Mouse (Mus musculus): ENCODE data around the gene Eef1b2. TPM values are rescaled to one million over a fixed set of nuclear protein-coding genes. Genes with fewer than 3 reads are reported as not detected.

Gene Eef1b2
- total and polyA plus RNA-seq, 3 experiments, result 1,302 to 1,881 (median 1,842) TPM

DNA sequence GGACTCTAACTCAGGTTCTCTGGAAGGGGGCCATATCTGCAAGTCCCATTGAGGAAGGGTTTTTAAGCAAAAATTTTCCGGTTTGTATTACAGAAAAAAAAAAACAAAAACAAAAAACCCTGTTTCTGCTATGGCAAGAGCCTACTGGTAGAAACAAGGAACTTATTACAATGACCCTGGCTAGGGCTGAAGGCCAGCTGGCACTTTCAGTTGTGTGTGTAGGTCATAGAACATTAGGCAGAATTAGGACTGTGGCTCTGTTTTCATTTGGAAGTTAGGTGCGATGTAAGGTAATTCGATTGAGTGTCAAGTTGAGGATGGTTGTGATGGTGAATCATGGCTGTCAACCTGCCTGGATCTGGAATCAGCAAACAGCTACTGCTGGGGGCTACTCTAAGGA lies 11.9 kb downstream of the Eef1b2 start:
- Histone ChIP-seq H3K27ac (ENCODE audit: insufficient read depth, low read depth) (no peak overlapping the region), H3K4me3 (replicated peaks in 1 of 3; ENCODE audit: low read depth in 2 of 3, low read length in 2 of 3, poor library complexity in 1 of 3) (no peak overlapping the region), H3K4me1 (ENCODE audit: control insufficient read depth in 1 of 2, insufficient read depth in 2 of 2) (no peaks in the 10 kb centered on the region), H3K9me3 (replicated peaks; ENCODE audit: low read length) (no peaks in the 10 kb centered on the region), H3K36me3 (replicated peaks in 1 of 2; ENCODE audit: control insufficient read depth in 1 of 2, insufficient read depth in 1 of 2, low read length in 1 of 2) (peaks cover 0 to 3% of the 10 kb centered on the region in 2 experiments), H3K27me3 (replicated peaks) (no peaks in the 10 kb centered on the region), H3K79me2 (replicated peaks; ENCODE audit: control insufficient read depth, extremely low read depth, insufficient read depth, poor library complexity, severe bottlenecking) (no peaks in the 10 kb centered on the region), H3K4me2 (ENCODE audit: insufficient read depth, low read depth, poor library complexity, severe bottlenecking) (no peak overlapping the region), H3K9ac (ENCODE audit: insufficient read depth, low read depth) (no peak overlapping the region)
- no peak for DNase-seq (ENCODE audit: extremely low read depth)
- in situ Hi-C loops (cut with MboI; ENCODE audit: low pct_ligation_motif_present, low pct_unique_long_range_greater_than_20kb, low sequenced_read_pairs) (no loop called here), dilution Hi-C loops (cut with MboI; ENCODE audit: extremely low pct_ligation_motif_present, extremely low pct_unique_long_range_greater_than_20kb, low sequenced_read_pairs) (no loop called here)
- TF ChIP-seq HCFC1 (IDR thresholded peaks at IDR 0.05; ENCODE audit: low read depth, low read length), result no peak
- no peak for TF ChIP-seq TBP (conservative IDR thresholded peaks at IDR 0.05; ENCODE audit: low read depth, low read length)
- no peak for TF ChIP-seq MAZ (IDR thresholded peaks at IDR 0.05; ENCODE audit: low read depth, low read length)
- no peak for TF ChIP-seq BHLHE40 (IDR thresholded peaks at IDR 0.05; ENCODE audit: low read depth, low read length)
- no peak for TF ChIP-seq JUN (IDR thresholded peaks at IDR 0.05; ENCODE audit: insufficient read depth, low read depth, low read length)
- TF ChIP-seq ELF1 (IDR thresholded peaks at IDR 0.05; ENCODE audit: low read depth, low read length), result no peak
- TF ChIP-seq RAD21 (IDR thresholded peaks at IDR 0.05; ENCODE audit: low read depth, low read length), result no peak
- TF ChIP-seq EP300 (IDR thresholded peaks at IDR 0.05; ENCODE audit: low read length), result no peak
- no peak for TF ChIP-seq ZMIZ1 (IDR thresholded peaks at IDR 0.05; ENCODE audit: low read depth, low read length)
- no peak for TF ChIP-seq SIN3A (IDR thresholded peaks at IDR 0.05; ENCODE audit: low read length)

DNA sequence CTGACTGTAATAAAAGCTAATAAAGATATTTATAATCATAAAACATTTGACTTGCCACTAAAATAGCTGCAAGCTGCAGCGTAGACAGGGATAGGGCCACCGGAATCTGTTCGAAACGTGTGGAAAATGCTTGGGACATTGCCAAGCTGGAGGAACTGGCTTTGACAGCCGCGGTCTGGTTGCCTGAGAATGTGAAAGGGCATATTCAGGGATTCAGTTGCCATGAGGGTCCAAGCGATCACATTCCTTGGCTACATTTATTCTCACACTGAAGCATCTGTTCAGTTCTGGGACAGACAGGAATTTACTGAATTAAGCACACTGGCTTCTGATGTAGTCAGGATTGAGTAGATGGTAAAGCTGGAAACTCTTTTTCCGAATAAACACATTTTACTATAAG lies 14.2 kb downstream of the Eef1b2 start:
- no peak overlapping the region for H3K4me3 ChIP-seq (replicated peaks in 1 of 3; ENCODE audit: low read depth in 2 of 3, low read length in 2 of 3, poor library complexity in 1 of 3)
- H3K27me3 ChIP-seq (replicated peaks), result no peaks in the 10 kb centered on the region
- no peak overlapping the region for H3K4me2 ChIP-seq (ENCODE audit: insufficient read depth, low read depth, poor library complexity, severe bottlenecking)
- no peaks in the 10 kb centered on the region for H3K4me1 ChIP-seq (ENCODE audit: control insufficient read depth in 1 of 2, insufficient read depth in 2 of 2)
- TF ChIP-seq MXI1 (IDR thresholded peaks at IDR 0.05; ENCODE audit: low read depth, low read length) (no peak), USF2 (conservative IDR thresholded peaks at IDR 0.05; ENCODE audit: low read depth, low read length) (no peak), POLR2AphosphoS2 (IDR thresholded peaks at IDR 0.05; ENCODE audit: low read depth, low read length) (no peak), ELF1 (IDR thresholded peaks at IDR 0.05; ENCODE audit: low read depth, low read length) (no peak), JUN (IDR thresholded peaks at IDR 0.05; ENCODE audit: insufficient read depth, low read depth, low read length) (no peak), TBP (conservative IDR thresholded peaks at IDR 0.05; ENCODE audit: low read depth, low read length) (no peak), SMC3 (IDR thresholded peaks at IDR 0.05; ENCODE audit: low read depth, low read length) (no peak), UBTF (IDR thresholded peaks at IDR 0.05; ENCODE audit: low read depth, low read length) (no peak), NELFE (IDR thresholded peaks at IDR 0.05; ENCODE audit: low read depth, low read length) (no peak), RCOR1 (conservative IDR thresholded peaks at IDR 0.05; ENCODE audit: low read depth, low read length) (no peak), MAFK (IDR thresholded peaks at IDR 0.05; ENCODE audit: insufficient replicate concordance, low read length) (no peak), KAT2A (IDR thresholded peaks at IDR 0.05; ENCODE audit: insufficient replicate concordance, low read length) (no peak), ZNF384 (IDR thresholded peaks at IDR 0.05; ENCODE audit: low read depth, low read length) (no peak), ZC3H11A (IDR thresholded peaks at IDR 0.05; ENCODE audit: low read depth, low read length) (no peak), ETS1 (conservative IDR thresholded peaks at IDR 0.05; ENCODE audit: low read depth, low read length) (no peak)
- H3K9me3 ChIP-seq (replicated peaks; ENCODE audit: low read length), result no peaks in the 10 kb centered on the region
- no peaks in the 10 kb centered on the region for H3K79me2 ChIP-seq (replicated peaks; ENCODE audit: control insufficient read depth, extremely low read depth, insufficient read depth, poor library complexity, severe bottlenecking)
- in situ Hi-C loops (cut with MboI; ENCODE audit: low pct_ligation_motif_present, low pct_unique_long_range_greater_than_20kb, low sequenced_read_pairs) (no loop called here), dilution Hi-C loops (cut with MboI; ENCODE audit: extremely low pct_ligation_motif_present, extremely low pct_unique_long_range_greater_than_20kb, low sequenced_read_pairs) (no loop called here)
- H3K27ac ChIP-seq (ENCODE audit: insufficient read depth, low read depth), result no peak overlapping the region
- no peak for DNase-seq (ENCODE audit: extremely low read depth)
- H3K9ac ChIP-seq (ENCODE audit: insufficient read depth, low read depth), result no peak overlapping the region
- H3K36me3 ChIP-seq (replicated peaks in 1 of 2; ENCODE audit: control insufficient read depth in 1 of 2, insufficient read depth in 1 of 2, low read length in 1 of 2), result no peaks in the 10 kb centered on the region

Measured in CH12.LX (cell line).